Mouse (Mus musculus) ovary, postnatal 36 days (tissue): ENCODE results near the gene Fbxl12.
"Not testable (repeated sequence)": the region's sequence is repeated elsewhere in the genome, so short reads cannot be mapped to it uniquely, and the experiment has no call there.

Source experiments
- DNase-seq: peaks from one replicate; pipeline ENCODE4 v3.0.0; 2022; ENCODE audit warnings: low spot score, mixed read lengths

Gene Fbxl12

GRCm38 (mm10) chr9:20651602-20652259, 7.2 kb upstream of the Fbxl12 start, which contains the start of gene Pin1:
Pin1 (plus strand) TSS chr9:20652095.
- DNase-seq: peak; percentile 97

- DNase-seq: no peak
Measured at GRCm38 (mm10) chr9:20645121-20645520, 554 bp upstream of the Fbxl12 start.

GRCm38 (mm10) chr9:20643781-20644180, 786 bp downstream of the Fbxl12 start:
- no peak for DNase-seq

- DNase-seq: peak; percentile 80
Measured at GRCm38 (mm10) chr9:20642896-20643466, 1.6 kb downstream of the Fbxl12 start.

- DNase-seq: peak; percentile 82
Measured at GRCm38 (mm10) chr9:20642101-20642895, 2.3 kb downstream of the Fbxl12 start, which contains the start of gene Ubl5. Ubl5 (plus strand) TSS chr9:20642878.

- no peak for DNase-seq
Measured at GRCm38 (mm10) chr9:20641501-20641900, 3.1 kb downstream of the Fbxl12 start.

GRCm38 (mm10) chr9:20639486-20639885, 5.1 kb downstream of the Fbxl12 start:
- DNase-seq: no peak

- no peak for DNase-seq
Measured at GRCm38 (mm10) chr9:20638552-20638951, 6.0 kb downstream of the Fbxl12 start.

- DNase-seq: no peak
Measured at GRCm38 (mm10) chr9:20636790-20637189, 7.8 kb downstream of the Fbxl12 start.

GRCm38 (mm10) chr9:20636256-20636655, 8.3 kb downstream of the Fbxl12 start:
- DNase-seq: no peak

- not testable (repeated sequence) for DNase-seq
Measured at GRCm38 (mm10) chr9:20635676-20636075, 8.9 kb downstream of the Fbxl12 start.

- no peak for DNase-seq
Measured at GRCm38 (mm10) chr9:20631332-20631731, 13.2 kb downstream of the Fbxl12 start.

- DNase-seq: no peak
Measured at GRCm38 (mm10) chr9:20616685-20617084, 27.9 kb downstream of the Fbxl12 start.

GRCm38 (mm10) chr9:20611976-20612375, 32.6 kb downstream of the Fbxl12 start:
- DNase-seq: no peak

- no peak for DNase-seq
Measured at GRCm38 (mm10) chr9:20609831-20610464, 34.6 kb downstream of the Fbxl12 start.

GRCm38 (mm10) chr9:20607100-20607974, 37.2 kb downstream of the Fbxl12 start:
- DNase-seq: peak; percentile 85

- no peak for DNase-seq
Measured at GRCm38 (mm10) chr9:20606269-20606668, 38.3 kb downstream of the Fbxl12 start.

- no peak for DNase-seq
Measured at GRCm38 (mm10) chr9:20601270-20601669, 43.3 kb downstream of the Fbxl12 start.

GRCm38 (mm10) chr9:20581175-20581634, 63.4 kb downstream of the Fbxl12 start, which contains the start of gene Zfp846:
Zfp846 (plus strand) TSS chr9:20581291.
- peak; percentile 98 for DNase-seq

GRCm38 (mm10) chr9:20576591-20576990, 68.0 kb downstream of the Fbxl12 start:
- DNase-seq: no peak

GRCm38 (mm10) chr9:20571060-20571459, 73.5 kb downstream of the Fbxl12 start:
- DNase-seq: no peak
